ENCODE assay signal across 8 mouse cellular contexts in the genomic region with DNA sequence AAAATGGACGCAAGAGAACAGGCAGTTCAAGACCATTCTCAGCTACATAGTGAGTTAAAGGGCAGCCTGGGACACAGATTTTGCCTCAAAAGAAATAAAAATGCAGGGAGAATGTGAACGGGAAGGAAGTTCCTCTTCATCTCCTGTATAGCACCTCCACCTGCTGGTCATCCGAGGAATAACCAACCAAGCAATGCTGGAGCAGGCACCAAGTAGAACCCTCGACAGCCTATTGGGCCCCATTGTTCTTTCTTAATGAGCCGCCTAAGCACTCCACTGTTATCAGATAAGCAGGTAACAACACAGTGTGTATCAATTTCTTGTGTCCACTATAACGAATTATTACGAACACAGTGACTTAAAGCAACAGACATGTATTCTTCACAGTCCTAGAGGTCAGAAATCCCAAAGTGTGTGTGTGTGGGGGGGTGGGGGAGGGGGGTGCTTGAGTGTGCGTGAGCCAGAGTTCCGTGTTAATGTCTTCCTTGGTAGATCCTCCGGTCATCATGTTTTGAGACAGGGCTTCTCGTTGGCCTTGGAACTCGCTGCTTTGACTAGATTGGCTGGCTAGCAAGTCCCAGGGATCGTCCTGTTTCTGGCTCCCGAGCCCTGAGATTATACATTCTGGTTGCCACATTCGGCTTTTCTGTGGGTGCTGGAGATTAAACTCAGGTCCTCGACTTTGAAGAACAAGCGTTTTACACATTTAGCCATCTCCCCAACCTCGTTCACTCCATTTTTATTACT. TPM values are rescaled to one million over a fixed set of nuclear protein-coding genes. Genes with fewer than 3 reads are reported as not detected.
DNase-seq lines count a peak whose midpoint lies in the region; ATAC-seq and TF ChIP-seq lines count a peak whose summit lies in the region.

No protein-coding gene starts in this region.

- no peak overlapping the region for H3K27ac ChIP-seq in heart, embryonic 12.5 days (ENCODE audit: poor library complexity, severe bottlenecking)
- no peak overlapping the region for H3K27ac ChIP-seq in kidney, embryonic 16.5 days (ENCODE audit: low read length)
- no peak overlapping the region for H3K27ac ChIP-seq in liver, adult 2 months (replicated peaks; ENCODE audit: insufficient read depth, low read depth, low read length)

- H3K4me2 ChIP-seq in heart, embryonic 12.5 days, result peak overlapping the region; percentile 62
- peak overlapping the region; percentile 54 for H3K4me2 ChIP-seq in kidney, embryonic 16.5 days (replicated peaks; ENCODE audit: low read depth, low read length)

- peak; percentile 72 to 77 for DNase-seq in B cell, adult 2 months
- DNase-seq in brain, embryonic 14.5 days (ENCODE audit: low read depth), result peak; percentile 91
- peak; percentile 69 for DNase-seq in liver, adult 2 months (ENCODE audit: extremely low read depth, low read depth, low spot score)
- peak; percentile 81 for DNase-seq in naive thymus-derived CD4-positive, alpha-beta T cell, adult 2 months (ENCODE audit: low read depth)
- DNase-seq in splenic B cell, adult 2 months (ENCODE audit: low read depth, low spot score), result peak; percentile 83

- H3K4me1 ChIP-seq in heart, embryonic 12.5 days (replicated peaks), result no peaks in the 10 kb centered on the region
- H3K4me1 ChIP-seq in kidney, embryonic 16.5 days (ENCODE audit: insufficient read depth, low read length), result no peaks in the 10 kb centered on the region
- peaks cover 2% of the 10 kb centered on the region; the same call in 1 of the 2 replicates for H3K4me1 ChIP-seq in liver, adult 2 months (ENCODE audit: control insufficient read depth, insufficient read depth, low read length)

- ATAC-seq in erythroblast, adult 5-6 weeks (replicated peaks; ENCODE audit: low FRiP score, poor library complexity, severe bottlenecking), result peak; percentile 65; the same call in 1 of the 2 replicates
- ATAC-seq in heart, embryonic 12.5 days (ENCODE audit: insufficient number of reproducible peaks, low FRiP score), result peak; percentile 51; the same call in 1 of the 2 replicates
- peak; percentile 76 for ATAC-seq in kidney, embryonic 16.5 days (ENCODE audit: low FRiP score, low TSS enrichment)

- no peak for TF ChIP-seq POLR2A in brain, embryonic 14.5 days (IDR thresholded peaks at IDR 0.05; ENCODE audit: borderline replicate concordance, extremely low read depth, insufficient read depth, insufficient read length, poor library complexity, severe bottlenecking)
- TF ChIP-seq POLR2A in liver, adult 2 months (IDR thresholded peaks at IDR 0.05; ENCODE audit: extremely low read depth, insufficient read depth, low read length), result no peak

- H3K79me2 ChIP-seq in liver, adult 2 months (ENCODE audit: control insufficient read depth, insufficient read depth, low read length), result no peaks in the 10 kb centered on the region

- peak; percentile 66; the same call in 1 of the 2 replicates for TF ChIP-seq CTCF in brain, embryonic 14.5 days (IDR thresholded peaks at IDR 0.05; ENCODE audit: borderline replicate concordance, extremely low read depth, insufficient read depth, insufficient read length)
- TF ChIP-seq CTCF in liver, adult 2 months (IDR thresholded peaks at IDR 0.05; ENCODE audit: low read depth, low read length), result peak; percentile 59

- H3K9ac ChIP-seq in heart, embryonic 12.5 days, result peak overlapping the region; percentile 61
- peak overlapping the region; percentile 48 for H3K9ac ChIP-seq in kidney, embryonic 16.5 days (replicated peaks; ENCODE audit: low read length)
- peak overlapping the region; percentile 62; the same call in 1 of the 2 replicates for H3K9ac ChIP-seq in liver, adult 2 months (ENCODE audit: low read depth, low read length)

- no peaks in the 10 kb centered on the region for H3K27me3 ChIP-seq in heart, embryonic 12.5 days (replicated peaks)
- peaks cover 2% of the 10 kb centered on the region; the same call in 1 of the 2 replicates for H3K27me3 ChIP-seq in kidney, embryonic 16.5 days (ENCODE audit: insufficient read depth, low read length)
- no peaks in the 10 kb centered on the region for H3K27me3 ChIP-seq in liver, adult 2 months (ENCODE audit: control insufficient read depth, insufficient read depth, low read length)
- H3K27me3 ChIP-seq in splenic B cell, adult 2 months (ENCODE audit: control insufficient read depth, insufficient read depth, low read length, poor library complexity, severe bottlenecking), result no peaks in the 10 kb centered on the region; the same call in 1 of the 2 replicates

- H3K4me3 ChIP-seq in heart, embryonic 12.5 days, result peak overlapping the region; percentile 40
- H3K4me3 ChIP-seq in kidney, embryonic 16.5 days (ENCODE audit: low read length), result peak overlapping the region; percentile 38
- peak overlapping the region; percentile 49 for H3K4me3 ChIP-seq in liver, adult 2 months (ENCODE audit: insufficient read depth, low read depth, low read length)

- 0 out of 2 replicates have a peak, but pooled peaks cover 3% of the 10 kb centered on the region for H3K9me3 ChIP-seq in heart, embryonic 12.5 days (replicated peaks)
- H3K9me3 ChIP-seq in kidney, embryonic 16.5 days (ENCODE audit: low read length), result peaks cover 3% of the 10 kb centered on the region; the same call in 1 of the 2 replicates

- no peaks in the 10 kb centered on the region for H3K36me3 ChIP-seq in heart, embryonic 12.5 days
- no peaks in the 10 kb centered on the region for H3K36me3 ChIP-seq in kidney, embryonic 16.5 days (ENCODE audit: insufficient read depth, low read length)
- H3K36me3 ChIP-seq in liver, adult 2 months (ENCODE audit: control insufficient read depth, insufficient read depth, low read length), result no peaks in the 10 kb centered on the region
- H3K36me3 ChIP-seq in splenic B cell, adult 2 months (ENCODE audit: control insufficient read depth, insufficient read depth, low read length, poor library complexity, severe bottlenecking), result no peaks in the 10 kb centered on the region

- WGBS in heart, embryonic 12.5 days, result 26% methylated on average over 18 of the region's 18 CpGs
- WGBS in kidney, embryonic 16.5 days, result 31% methylated on average over 18 of the region's 18 CpGs
- WGBS in liver, adult 2 months, result 3% methylated on average over 18 of the region's 18 CpGs

RNA-seq across cellular contexts. Expression of gene Pgk1, which starts 15.6 kb away (rescaled TPM):
- polyA plus RNA-seq in brain, embryonic 14.5 days (2012; rRNA removed), result 252 and 255 TPM in 2 replicates
- 75.0 and 90.3 TPM in 2 replicates for total RNA-seq in erythroblast, adult 5-6 weeks (2015; ENCODE audit: low replicate concordance)
- 57.3 and 67.1 TPM in 2 replicates for total RNA-seq in erythroblast, adult 5-6 weeks (2017; ENCODE audit: low replicate concordance)
- 680 and 691 TPM in 2 replicates for polyA plus RNA-seq in heart, embryonic 12.5 days (2016; fragmentation: Nextera tagmentation; extraction: Ambion mirVana)
- 357 and 397 TPM in 2 replicates for polyA plus RNA-seq in kidney, embryonic 16.5 days (2015; fragmentation: Nextera tagmentation; extraction: Ambion mirVana)
- 472 and 496 TPM in 2 replicates for total RNA-seq in liver, adult 2 months (2014; rRNA removed)
- polyA plus RNA-seq in liver, adult 2 months (2012; rRNA removed), result 134 and 154 TPM in 2 replicates

RNA-seq across cellular contexts. Expression of gene Tlr13, which starts 28.3 kb away (rescaled TPM):
- polyA plus RNA-seq in brain, embryonic 14.5 days (2012; rRNA removed), result 0.10 and 0.22 TPM in 2 replicates
- 9.0 and 11.9 TPM in 2 replicates for total RNA-seq in erythroblast, adult 5-6 weeks (2015; ENCODE audit: low replicate concordance)
- 9.5 and 9.8 TPM in 2 replicates for total RNA-seq in erythroblast, adult 5-6 weeks (2017; ENCODE audit: low replicate concordance)
- 0.33 and 0.49 TPM in 2 replicates for polyA plus RNA-seq in heart, embryonic 12.5 days (2016; fragmentation: Nextera tagmentation; extraction: Ambion mirVana)
- 0.40 and 0.44 TPM in 2 replicates for polyA plus RNA-seq in kidney, embryonic 16.5 days (2015; fragmentation: Nextera tagmentation; extraction: Ambion mirVana)
- total RNA-seq in liver, adult 2 months (2014; rRNA removed), result 1.9 and 2.4 TPM in 2 replicates
- polyA plus RNA-seq in liver, adult 2 months (2012; rRNA removed), result 0.19 and 0.71 TPM in 2 replicates

RNA-seq across cellular contexts. Expression of gene Taf9b, which starts 49.7 kb away (rescaled TPM):
- polyA plus RNA-seq in brain, embryonic 14.5 days (2012; rRNA removed), result 11.5 and 11.8 TPM in 2 replicates
- total RNA-seq in erythroblast, adult 5-6 weeks (2015; ENCODE audit: low replicate concordance), result 2.7 and 6.9 TPM in 2 replicates
- total RNA-seq in erythroblast, adult 5-6 weeks (2017; ENCODE audit: low replicate concordance), result 2.0 TPM in 1 of 2 replicates, not detected in the other
- polyA plus RNA-seq in heart, embryonic 12.5 days (2016; fragmentation: Nextera tagmentation; extraction: Ambion mirVana), result 21.2 and 21.6 TPM in 2 replicates
- 9.6 and 11.5 TPM in 2 replicates for polyA plus RNA-seq in kidney, embryonic 16.5 days (2015; fragmentation: Nextera tagmentation; extraction: Ambion mirVana)
- 0.83 and 1.3 TPM in 2 replicates for total RNA-seq in liver, adult 2 months (2014; rRNA removed)
- polyA plus RNA-seq in liver, adult 2 months (2012; rRNA removed), result 0.29 and 0.40 TPM in 2 replicates
